Mouse (Mus musculus) gastrocnemius, postnatal 25 days (tissue): ENCODE measurements around the gene Mllt3. TPM values are rescaled to one million over a fixed set of nuclear protein-coding genes. Genes with fewer than 3 reads are reported as not detected.

Experiments
- DNase-seq: peaks from one replicate; pipeline ENCODE4 v3.0.0; 2022
- total RNA-seq, 2 experiments: library from RNA; stranded (reverse); gene quantifications; 1 replicate in 1 of 2; 2 replicates in 1 of 2; pipeline ENCODE4 v1.2.3; 2021

Mllt3 gene
- total RNA-seq, 2 experiments from 2014 or later = 59.8 to 62.8 TPM

DNA sequence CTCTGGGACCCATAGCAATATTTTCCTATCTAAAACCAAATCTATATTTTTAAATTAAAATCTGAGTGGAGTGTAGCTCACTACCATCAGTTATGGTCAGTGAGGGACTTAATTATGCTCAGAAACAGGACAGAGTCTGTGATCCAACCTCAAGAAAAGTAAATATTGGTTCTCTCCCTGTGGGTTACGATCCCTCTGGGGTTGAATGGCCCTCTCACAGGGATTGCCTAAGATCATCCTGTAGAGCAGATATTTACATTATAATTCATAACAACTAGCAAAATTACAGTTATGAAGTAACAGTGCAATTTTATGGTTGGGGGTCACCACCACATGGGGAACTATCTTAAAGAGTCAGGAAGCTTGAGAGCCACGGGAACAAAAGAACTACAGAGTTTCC is 152.9 kb downstream of the Mllt3 start:
- no peak for DNase-seq

DNA sequence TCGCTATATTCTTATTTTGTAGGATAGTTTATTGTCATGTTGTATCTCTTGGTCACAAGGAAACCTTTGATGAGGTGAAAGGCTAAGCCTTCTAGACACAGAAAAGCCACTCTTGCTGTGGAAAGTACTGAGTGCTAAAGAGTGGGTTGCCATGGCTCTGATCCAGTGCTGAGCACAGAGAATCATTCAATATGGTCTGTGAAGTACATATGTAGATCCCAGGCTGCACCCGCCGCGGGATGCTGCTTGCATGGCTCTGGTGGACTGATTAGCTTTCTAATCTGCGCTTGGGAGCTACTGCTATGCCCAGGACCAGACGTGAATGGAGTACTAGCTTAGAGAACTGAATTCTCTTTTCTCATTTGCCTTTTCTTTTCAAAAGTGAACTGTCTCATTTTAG is 154.5 kb downstream of the Mllt3 start:
- DNase-seq = no peak

DNA sequence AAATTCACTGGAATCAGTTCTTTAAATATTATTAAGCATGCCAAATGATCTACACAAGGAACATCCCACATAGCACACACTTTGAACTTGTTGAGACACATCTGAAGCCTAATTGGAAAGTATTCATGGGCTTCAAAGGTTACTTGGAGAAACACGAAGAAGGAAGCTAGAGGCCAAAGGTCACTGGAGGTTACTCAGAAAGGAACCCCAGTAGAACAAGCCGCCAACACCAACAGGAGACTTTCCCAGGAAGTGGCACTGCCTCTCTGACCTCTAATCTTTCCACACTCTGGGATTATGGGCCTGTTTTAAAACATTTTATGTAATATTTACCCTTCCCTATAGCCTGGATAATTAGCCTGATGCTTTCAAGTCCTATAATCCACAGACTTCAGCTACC is 162.6 kb downstream of the Mllt3 start:
- no peak for DNase-seq

DNA sequence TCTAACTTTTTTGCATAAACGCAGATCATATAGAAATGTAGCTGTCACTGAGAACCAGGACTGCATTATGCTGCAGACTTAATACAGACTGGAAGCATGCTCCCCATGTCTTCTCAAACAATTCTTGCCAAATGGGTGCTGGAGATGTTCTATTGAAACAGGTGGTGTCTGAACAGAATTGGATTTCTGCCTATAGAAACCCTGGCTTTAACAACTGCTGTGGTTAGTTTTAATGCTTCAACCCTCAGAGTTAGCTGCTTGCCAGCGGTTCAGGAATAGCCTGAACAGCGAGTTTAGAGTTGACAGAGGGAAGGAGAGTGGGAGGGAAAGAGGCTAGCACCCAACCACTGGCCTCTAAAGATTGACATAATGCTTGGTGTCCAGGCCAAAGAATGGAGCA is 166.6 kb downstream of the Mllt3 start:
- no peak for DNase-seq

- DNase-seq = no peak
Observed at GRCm38 (mm10) chr4:87865848-87866247, 167.3 kb downstream of the Mllt3 start.

GRCm38 (mm10) chr4:87865041-87865440 is 168.1 kb downstream of the Mllt3 start:
- no peak for DNase-seq

- DNase-seq = no peak
Observed at GRCm38 (mm10) chr4:87863212-87863611, 170.0 kb downstream of the Mllt3 start.

DNA sequence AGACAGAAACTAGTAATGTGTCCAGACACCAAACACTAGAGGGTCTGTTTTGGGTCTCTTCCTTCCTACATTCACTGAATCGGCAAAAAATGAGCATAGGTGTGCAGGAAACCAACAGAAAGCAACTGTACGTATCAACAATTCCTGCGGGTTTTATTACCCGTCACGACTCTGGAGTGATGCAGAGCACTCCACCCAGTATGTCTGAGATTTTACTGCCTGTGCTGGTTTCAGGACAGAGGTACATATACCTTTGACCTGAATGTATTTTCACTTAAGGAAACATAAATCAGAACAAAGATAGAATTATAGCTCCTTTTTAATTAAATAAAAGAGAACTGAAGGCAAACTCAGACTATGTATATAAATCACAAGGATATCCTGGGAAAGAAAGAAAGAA is 172.4 kb downstream of the Mllt3 start:
- no peak for DNase-seq

DNA sequence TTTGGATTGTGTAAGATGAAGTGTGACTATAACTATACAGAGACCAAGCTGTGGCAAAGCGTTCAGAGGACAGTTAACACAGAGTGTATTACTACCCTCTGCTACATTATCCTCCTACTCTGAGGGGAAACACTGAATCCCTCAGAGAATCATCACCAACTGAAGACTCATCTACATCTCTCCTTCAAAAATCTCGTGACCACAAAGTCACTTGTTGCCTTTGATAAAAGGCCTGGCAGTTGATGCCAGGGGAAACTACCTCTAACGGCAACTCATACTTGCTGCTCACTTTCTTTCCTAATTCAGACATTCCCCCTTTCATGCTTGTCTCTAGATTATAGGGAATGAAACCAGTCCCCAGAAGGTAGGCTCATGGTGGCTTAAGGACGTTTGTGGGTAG is 174.0 kb downstream of the Mllt3 start:
- no peak for DNase-seq

GRCm38 (mm10) chr4:87857982-87858381 is 175.2 kb downstream of the Mllt3 start:
- no peak for DNase-seq

- DNase-seq = no peak
Observed at GRCm38 (mm10) chr4:87852461-87852860, 180.7 kb downstream of the Mllt3 start.

DNA sequence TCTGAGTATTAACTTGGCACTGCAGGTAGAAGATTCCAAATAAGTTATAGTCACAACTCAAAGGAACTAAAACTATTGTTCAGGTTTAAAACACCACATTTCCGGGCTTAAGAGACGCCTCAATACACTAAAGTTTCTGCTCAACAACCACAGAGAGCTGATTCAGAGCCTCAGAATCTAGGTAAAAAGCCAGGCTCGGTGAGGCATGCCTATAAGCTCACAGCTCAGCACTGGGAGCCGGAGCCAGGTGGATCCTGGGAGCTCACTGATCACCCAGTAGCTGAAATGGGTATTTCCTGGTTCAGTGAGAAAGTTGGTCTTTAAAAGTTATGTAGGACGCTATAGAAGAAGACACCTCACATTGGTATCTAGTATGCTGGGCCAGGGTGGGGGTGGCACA is 183.1 kb downstream of the Mllt3 start:
- DNase-seq = no peak

GRCm38 (mm10) chr4:87844668-87845210 is 188.4 kb downstream of the Mllt3 start:
- DNase-seq = no peak

- no peak for DNase-seq
Observed at GRCm38 (mm10) chr4:87840210-87840910, 192.8 kb downstream of the Mllt3 start.

DNA sequence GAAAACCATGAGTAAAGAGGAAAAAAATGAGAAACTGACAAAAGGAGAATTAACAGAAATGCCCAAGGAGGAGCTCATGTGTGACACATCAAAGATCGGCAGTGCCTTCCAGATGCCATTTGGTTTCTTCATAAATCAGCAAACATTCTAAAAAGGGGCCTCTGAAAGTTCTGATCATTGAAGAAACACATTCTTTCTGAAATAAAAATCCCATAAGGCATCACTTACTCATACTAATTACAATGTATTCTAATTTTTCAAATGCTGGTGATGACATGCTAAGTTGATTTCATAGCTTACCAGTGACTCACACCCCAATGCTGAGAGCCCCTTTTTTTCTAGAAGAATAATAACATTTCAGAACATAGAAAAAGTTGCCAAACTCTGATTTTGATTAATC is 194.4 kb downstream of the Mllt3 start:
- no peak for DNase-seq

GRCm38 (mm10) chr4:87837471-87838361 is 195.4 kb downstream of the Mllt3 start:
- DNase-seq = no peak

- DNase-seq = no peak
Observed at GRCm38 (mm10) chr4:87836257-87836656, 196.9 kb downstream of the Mllt3 start.

- no peak for DNase-seq
Observed at GRCm38 (mm10) chr4:87835191-87835590, 198.0 kb downstream of the Mllt3 start.

GRCm38 (mm10) chr4:87834310-87834709 is 198.9 kb downstream of the Mllt3 start:
- no peak for DNase-seq

DNA sequence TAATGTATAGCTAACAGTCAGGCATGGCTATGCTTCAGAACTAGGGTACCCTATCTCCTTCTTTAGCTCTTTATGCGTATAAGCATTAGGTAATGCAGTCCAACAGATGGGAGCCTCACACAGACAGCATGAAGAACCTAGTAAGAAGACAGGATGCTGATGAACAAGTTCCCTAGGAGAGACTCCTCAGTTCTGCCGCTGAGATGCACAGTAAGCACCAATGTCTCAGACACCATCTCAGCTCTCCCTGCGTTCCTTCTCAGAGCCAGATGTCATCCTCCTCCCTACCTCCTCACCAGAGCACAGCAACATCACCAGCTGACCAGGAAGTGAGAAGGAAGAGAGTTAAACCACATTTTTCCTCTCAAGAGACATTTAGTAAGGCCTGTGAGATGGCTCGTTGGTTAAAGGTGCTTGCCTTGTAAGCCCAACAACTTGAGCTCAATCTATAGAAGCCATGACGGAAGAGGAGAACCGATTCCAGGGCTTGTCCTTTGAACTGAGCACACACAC is 202.3 kb downstream of the Mllt3 start:
- DNase-seq = no peak

DNA sequence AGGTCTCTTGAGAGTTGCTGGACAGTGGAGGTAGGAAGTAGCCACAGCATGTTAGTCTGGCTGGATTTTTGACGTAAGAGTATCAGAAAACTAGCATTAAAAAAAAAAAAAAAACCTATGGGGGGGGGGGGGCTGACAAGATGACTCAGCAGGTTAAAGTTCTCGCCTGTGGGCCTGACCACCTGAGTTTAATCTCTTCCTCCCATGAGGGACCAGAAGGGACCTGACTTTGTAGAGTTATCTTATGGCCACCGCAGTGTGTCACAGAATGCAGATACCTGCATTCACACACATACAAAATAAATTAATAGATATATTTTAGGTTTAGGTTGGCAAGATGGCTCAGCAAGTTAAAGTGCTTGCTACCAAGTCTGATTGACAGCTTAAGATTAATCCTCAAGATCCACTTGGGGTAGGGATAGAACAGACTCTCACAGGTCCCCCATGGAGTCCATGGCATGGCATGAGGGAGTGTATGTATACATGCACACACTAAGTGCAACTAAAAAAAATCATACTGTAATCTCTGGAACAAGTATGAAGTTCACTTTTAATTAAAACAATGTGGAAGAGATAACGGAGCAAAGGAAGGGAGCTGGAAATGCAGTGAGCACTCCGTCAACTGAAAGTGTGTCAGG is 203.6 kb downstream of the Mllt3 start:
- DNase-seq = no peak

GRCm38 (mm10) chr4:87826336-87826735 is 206.8 kb downstream of the Mllt3 start:
- no peak for DNase-seq

DNA sequence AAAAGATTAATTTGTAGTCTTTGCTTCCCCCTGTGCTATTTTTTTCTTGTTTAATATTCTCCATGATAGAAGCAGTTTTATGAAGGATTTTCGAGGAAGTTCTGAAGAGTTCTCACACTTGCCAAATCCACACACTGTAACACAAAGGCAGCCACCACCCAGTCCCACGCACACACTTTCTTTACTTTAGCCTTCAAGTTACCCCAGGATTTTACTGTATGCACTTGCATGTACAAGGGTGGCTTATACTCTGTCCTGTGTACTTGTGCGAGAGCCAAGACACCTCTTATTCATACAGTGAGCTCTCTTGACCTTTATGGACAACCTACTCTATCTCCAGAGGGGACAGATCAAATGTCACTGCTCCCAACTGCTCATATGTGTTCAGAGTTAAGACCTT is 209.5 kb downstream of the Mllt3 start:
- DNase-seq = no peak
